Mouse (Mus musculus): ENCODE data around the gene Cpe.

GRCm38 (mm10) chr8:64578221-64578620 lies 114.6 kb downstream of the Cpe start:
- no peak for TF ChIP-seq CTCF (IDR thresholded peaks at IDR 0.05; ENCODE audit: low read depth)
- TF ChIP-seq EP300 (optimal IDR thresholded peaks at IDR 0.05): no peak

Data from stomach, postnatal 0 days (tissue).